Mouse (Mus musculus): ENCODE measurements around the gene Fgf6. TPM values are rescaled to one million over a fixed set of nuclear protein-coding genes. Genes with fewer than 3 reads are reported as not detected.

The Fgf6 gene
- polyA plus RNA-seq, 1 experiment from 2014 or later = not detected

DNA sequence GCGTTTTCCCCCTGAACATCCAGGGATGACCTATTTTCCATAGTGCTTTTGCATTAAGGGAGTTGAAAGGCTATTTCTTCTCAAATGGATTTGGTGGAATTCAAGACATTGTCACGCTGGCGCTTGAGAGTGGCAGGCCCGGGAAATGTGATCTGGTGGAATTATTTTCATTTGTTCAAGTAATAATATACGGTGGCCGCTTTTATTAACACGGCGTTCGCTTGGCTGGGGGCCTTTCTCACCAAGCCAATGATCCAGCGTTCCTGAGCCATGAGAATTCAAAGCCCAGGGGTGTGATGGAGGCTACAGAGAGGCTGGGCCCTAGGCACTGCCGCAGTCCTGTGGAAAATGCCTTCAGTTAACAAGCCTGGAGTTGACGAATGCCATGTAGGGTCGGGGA is 5.0 kb downstream of the Fgf6 start:
- H3K27ac ChIP-seq = no peak overlapping the region
- no peak overlapping the region for H3K4me3 ChIP-seq
- no peaks in the 10 kb centered on the region for H3K36me3 ChIP-seq (ENCODE audit: poor library complexity, severe bottlenecking)
- no peak overlapping the region for H3K4me2 ChIP-seq
- peaks cover 12% of the 10 kb centered on the region for H3K4me1 ChIP-seq
- no peak for ATAC-seq
- 11% methylated on average over 13 of the region's 13 CpGs for WGBS
- H3K9me3 ChIP-seq (replicated peaks) = no peaks in the 10 kb centered on the region
- H3K27me3 ChIP-seq = peaks cover 12% of the 10 kb centered on the region
- no peak overlapping the region for H3K9ac ChIP-seq

DNA sequence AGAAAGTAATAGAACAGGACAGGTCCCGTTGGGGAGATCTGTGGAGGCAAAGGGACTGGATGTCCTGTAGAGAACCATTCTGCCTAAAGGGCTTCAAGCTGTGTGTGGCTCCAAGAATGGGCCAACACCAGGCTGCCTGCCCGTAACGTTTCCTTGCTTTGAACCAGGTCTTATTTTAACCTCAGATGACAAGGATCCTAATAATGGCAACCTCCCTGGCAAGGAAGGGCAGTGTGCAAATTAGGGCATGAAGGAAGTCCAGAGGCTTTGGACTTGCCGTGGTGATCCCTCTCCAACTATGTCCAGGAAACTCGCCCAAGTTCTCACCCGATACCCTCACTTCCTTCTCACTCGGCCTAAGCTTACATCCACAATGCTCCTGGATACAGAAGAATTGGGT is 9.4 kb downstream of the Fgf6 start:
- WGBS = 70% methylated on average over 7 of the region's 7 CpGs
- H3K4me2 ChIP-seq = no peak overlapping the region
- no peak for ATAC-seq

DNA sequence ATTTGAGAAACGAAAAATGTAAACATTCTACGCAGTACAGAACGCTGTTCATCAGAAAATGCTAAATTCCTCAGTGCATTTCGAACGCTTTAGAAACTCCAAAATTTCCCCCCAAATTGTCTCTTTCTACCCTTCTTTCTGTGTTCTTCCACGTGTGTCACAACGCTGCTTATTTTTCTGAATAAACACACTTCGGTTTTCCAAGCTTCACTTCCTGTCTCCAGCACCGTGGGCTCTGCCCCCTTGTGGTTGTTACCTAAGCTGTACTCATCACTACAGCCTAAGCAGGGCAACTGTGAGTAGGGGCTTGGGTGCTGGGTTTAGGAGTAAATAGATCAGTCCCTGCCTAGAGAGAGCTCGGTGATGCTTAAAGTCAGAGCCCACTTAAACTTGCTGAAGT is 19.4 kb downstream of the Fgf6 start:
- Histone ChIP-seq H3K9ac (no peak overlapping the region), H3K36me3 (ENCODE audit: poor library complexity, severe bottlenecking) (no peaks in the 10 kb centered on the region), H3K4me3 (no peak overlapping the region), H3K4me2 (peak overlapping the region; percentile 44), H3K4me1 (no peaks in the 10 kb centered on the region), H3K27ac (no peak overlapping the region), H3K27me3 (no peaks in the 10 kb centered on the region), H3K9me3 (replicated peaks) (no peaks in the 10 kb centered on the region)
- WGBS = 38% methylated on average over 10 of the region's 10 CpGs
- ATAC-seq = peak; percentile 41; the same call in 1 of the 2 replicates

More for the DNA sequence above, 9.4 kb downstream of the Fgf6 start:
- Histone ChIP-seq H3K9me3 (replicated peaks) (no peaks in the 10 kb centered on the region), H3K4me3 (no peak overlapping the region), H3K27ac (no peak overlapping the region), H3K27me3 (peaks cover 7% of the 10 kb centered on the region), H3K4me1 (peaks cover 9% of the 10 kb centered on the region), H3K36me3 (ENCODE audit: poor library complexity, severe bottlenecking) (no peaks in the 10 kb centered on the region), H3K9ac (no peak overlapping the region)

DNA sequence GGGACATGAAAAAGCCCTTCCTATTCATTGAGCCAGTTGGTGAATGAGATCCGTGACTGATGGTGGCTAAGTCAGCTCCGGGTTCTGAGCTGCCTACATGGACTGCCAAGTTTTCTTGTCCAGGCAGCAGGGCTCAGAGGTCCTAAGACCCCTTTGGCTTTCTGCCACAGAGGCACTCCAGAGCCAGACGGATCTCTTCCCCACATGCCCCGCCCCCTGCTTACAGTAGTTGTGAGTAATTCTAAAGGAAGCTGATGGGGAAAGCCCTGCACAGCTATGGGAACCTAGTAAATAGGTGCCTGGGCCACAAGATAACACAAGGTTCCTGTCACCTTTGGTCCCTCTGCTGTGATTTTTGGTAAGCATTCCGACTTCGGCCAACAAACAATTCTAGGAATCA is 29.5 kb downstream of the Fgf6 start:
- WGBS = 64% methylated on average over 6 of the region's 6 CpGs
- no peak for ATAC-seq
- no peaks in the 10 kb centered on the region for H3K36me3 ChIP-seq (ENCODE audit: poor library complexity, severe bottlenecking)
- H3K4me1 ChIP-seq = no peaks in the 10 kb centered on the region
- H3K4me3 ChIP-seq = no peak overlapping the region
- H3K27me3 ChIP-seq = no peaks in the 10 kb centered on the region
- H3K4me2 ChIP-seq = no peak overlapping the region
- H3K9me3 ChIP-seq (replicated peaks) = no peaks in the 10 kb centered on the region
- no peak overlapping the region for H3K9ac ChIP-seq
- no peak overlapping the region for H3K27ac ChIP-seq

- Histone ChIP-seq H3K27ac (no peak overlapping the region), H3K9ac (no peak overlapping the region), H3K4me1 (no peaks in the 10 kb centered on the region), H3K27me3 (no peaks in the 10 kb centered on the region), H3K9me3 (replicated peaks) (no peaks in the 10 kb centered on the region), H3K4me3 (no peak overlapping the region), H3K36me3 (ENCODE audit: poor library complexity, severe bottlenecking) (no peaks in the 10 kb centered on the region), H3K4me2 (no peak overlapping the region)
- ATAC-seq = no peak
- 84% methylated on average over 4 of the region's 4 CpGs for WGBS
Observed at GRCm38 (mm10) chr6:127050847-127051246, 35.5 kb downstream of the Fgf6 start.

- Histone ChIP-seq H3K4me3 (no peak overlapping the region), H3K27me3 (0 out of 2 replicates have a peak, but pooled peaks cover 2% of the 10 kb centered on the region), H3K9me3 (replicated peaks) (no peaks in the 10 kb centered on the region), H3K4me1 (no peaks in the 10 kb centered on the region), H3K9ac (no peak overlapping the region), H3K36me3 (ENCODE audit: poor library complexity, severe bottlenecking) (no peaks in the 10 kb centered on the region), H3K27ac (no peak overlapping the region), H3K4me2 (no peak overlapping the region)
- 86% methylated on average over 12 of the region's 12 CpGs for WGBS
- ATAC-seq = no peak
Observed at GRCm38 (mm10) chr6:127056990-127057588, 41.7 kb downstream of the Fgf6 start.

DNA sequence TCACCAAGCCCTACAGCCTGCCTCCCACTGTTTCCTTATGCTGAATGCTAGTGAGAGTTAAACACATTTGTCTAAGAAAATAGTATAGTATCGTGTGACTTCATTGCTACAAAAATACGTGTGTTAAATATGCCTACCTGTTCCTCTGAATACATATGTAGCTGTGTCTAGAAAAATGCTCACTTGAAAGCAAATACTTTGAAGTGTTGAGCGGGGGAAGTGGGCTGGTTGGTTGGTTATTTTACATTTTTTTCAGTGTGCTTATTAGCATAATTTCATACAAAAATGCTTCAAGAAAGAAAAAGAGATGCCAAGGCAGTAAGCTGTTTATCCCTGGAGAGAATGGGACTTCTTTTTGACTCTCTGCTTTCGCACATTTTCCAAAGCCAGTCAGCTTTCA is 44.6 kb downstream of the Fgf6 start:
- Histone ChIP-seq H3K27ac (no peak overlapping the region), H3K9me3 (replicated peaks) (no peaks in the 10 kb centered on the region), H3K4me2 (no peak overlapping the region), H3K27me3 (peaks cover 8% of the 10 kb centered on the region; the same call in 1 of the 2 replicates), H3K4me1 (no peaks in the 10 kb centered on the region), H3K4me3 (no peak overlapping the region), H3K9ac (no peak overlapping the region), H3K36me3 (ENCODE audit: poor library complexity, severe bottlenecking) (no peaks in the 10 kb centered on the region)
- no peak for ATAC-seq
- 88% methylated on average over 4 of the region's 4 CpGs for WGBS

GRCm38 (mm10) chr6:127063915-127064314 is 48.5 kb downstream of the Fgf6 start:
- Histone ChIP-seq H3K9me3 (replicated peaks) (no peaks in the 10 kb centered on the region), H3K4me1 (no peaks in the 10 kb centered on the region)

GRCm38 (mm10) chr6:127064815-127065214 is 49.4 kb downstream of the Fgf6 start:
- no peak overlapping the region for H3K4me3 ChIP-seq
- peak overlapping the region; percentile 48; the same call in 1 of the 2 replicates for H3K9ac ChIP-seq

More at GRCm38 (mm10) chr6:127063915-127064314, 48.5 kb downstream of the Fgf6 start:
- Histone ChIP-seq H3K4me3 (no peak overlapping the region), H3K27me3 (peaks cover 9% of the 10 kb centered on the region; the same call in 1 of the 2 replicates), H3K9ac (no peak overlapping the region), H3K4me2 (no peak overlapping the region), H3K36me3 (ENCODE audit: poor library complexity, severe bottlenecking) (no peaks in the 10 kb centered on the region), H3K27ac (no peak overlapping the region)
- WGBS = 90% methylated on average over 3 of the region's 3 CpGs
- no peak for ATAC-seq

DNA sequence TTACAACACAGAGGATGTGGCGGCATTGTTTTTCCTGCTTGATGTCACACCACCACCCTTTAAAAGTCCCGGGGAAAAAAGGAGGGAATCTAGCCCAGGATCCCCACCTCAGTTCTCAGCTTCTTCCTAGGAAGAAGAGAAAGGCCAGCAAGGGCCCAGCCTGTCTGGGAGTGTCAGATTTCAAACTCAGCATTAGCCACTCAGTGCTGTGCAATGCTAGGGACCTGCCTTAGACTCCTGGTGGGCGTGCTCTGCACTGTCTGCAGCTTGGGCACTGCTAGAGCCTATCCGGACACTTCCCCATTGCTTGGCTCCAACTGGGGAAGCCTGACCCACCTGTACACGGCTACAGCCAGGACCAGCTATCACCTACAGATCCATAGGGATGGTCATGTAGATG is 57.4 kb downstream of the Fgf6 start, which contains the start of gene Fgf23:
TSS of gene Fgf23 (plus strand) at position 86 of the 400 bp plus-strand sequence.
- no peak for ATAC-seq
- Histone ChIP-seq H3K9ac (no peak within 1 kb of the TSS), H3K36me3 (ENCODE audit: poor library complexity, severe bottlenecking) (no peaks in the 10 kb centered on the region), H3K27me3 (no peaks in the 10 kb centered on the region), H3K27ac (no peak within 1 kb of the TSS), H3K4me1 (no peaks in the 10 kb centered on the region), H3K4me2 (no peak within 1 kb of the TSS), H3K4me3 (no peak within 1 kb of the TSS), H3K9me3 (replicated peaks) (no peaks in the 10 kb centered on the region)
- WGBS = 9% methylated on average over 5 of the region's 5 CpGs

More at GRCm38 (mm10) chr6:127064815-127065214, 49.4 kb downstream of the Fgf6 start:
- Histone ChIP-seq H3K4me1 (no peaks in the 10 kb centered on the region), H3K27me3 (peaks cover 9% of the 10 kb centered on the region; the same call in 1 of the 2 replicates), H3K4me2 (peak overlapping the region; percentile 29), H3K36me3 (ENCODE audit: poor library complexity, severe bottlenecking) (no peaks in the 10 kb centered on the region), H3K27ac (no peak overlapping the region), H3K9me3 (replicated peaks) (no peaks in the 10 kb centered on the region)
- WGBS = 6% methylated on average over 14 of the region's 14 CpGs
- ATAC-seq = no peak

Other genes with a start within 250 kb of the Fgf6 start
- 193 and 203 TPM in 2 replicates for gene Ndufa9, start 166.4 kb upstream of the Fgf6 start, polyA plus RNA-seq (2015; fragmentation: Nextera tagmentation; extraction: Ambion mirVana)
- gene Akap3, start 162.5 kb upstream of the Fgf6 start, polyA plus RNA-seq (2015; fragmentation: Nextera tagmentation; extraction: Ambion mirVana) = 0.05 TPM in 1 of 2 replicates, not detected in the other
- 0.08 and 0.15 TPM in 2 replicates for gene Dyrk4, start 93.7 kb upstream of the Fgf6 start, polyA plus RNA-seq (2015; fragmentation: Nextera tagmentation; extraction: Ambion mirVana)
- 53.5 and 55.4 TPM in 2 replicates for gene Rad51ap1, start 76.0 kb upstream of the Fgf6 start, polyA plus RNA-seq (2015; fragmentation: Nextera tagmentation; extraction: Ambion mirVana)
- 27.5 and 27.9 TPM in 2 replicates for gene D6Wsu163e, start 75.6 kb upstream of the Fgf6 start, polyA plus RNA-seq (2015; fragmentation: Nextera tagmentation; extraction: Ambion mirVana)
- not detected in 2 replicates for gene Fgf23, start 57.3 kb downstream of the Fgf6 start, polyA plus RNA-seq (2015; fragmentation: Nextera tagmentation; extraction: Ambion mirVana)
- gene Tigar, start 94.0 kb downstream of the Fgf6 start, polyA plus RNA-seq (2015; fragmentation: Nextera tagmentation; extraction: Ambion mirVana) = 6.6 and 7.0 TPM in 2 replicates
- 1,785 and 2,054 TPM in 2 replicates for gene Ccnd2, start 136.6 kb downstream of the Fgf6 start, polyA plus RNA-seq (2015; fragmentation: Nextera tagmentation; extraction: Ambion mirVana)

Measured in forebrain, embryonic 13.5 days (tissue).